Mouse (Mus musculus) CH12.LX (cell line): Measurements from ENCODE around the gene Aurka.

Experiments used
- CTCF ChIP-seq, 2 experiments: IDR thresholded peaks in 1 of 2; conservative IDR thresholded peaks in 1 of 2; 2 replicates each; pipeline ENCODE4 v1.5.1; 2011 to 2012; ENCODE audit warnings: low read depth in 2 of 2, low read length in 2 of 2, improper control_type of control experiment in 1 of 2, inconsistent platforms in 1 of 2, mild to moderate bottlenecking in 1 of 2, moderate library complexity in 1 of 2
- KAT2A ChIP-seq: IDR thresholded peaks from 2 replicates; pipeline ENCODE4 v1.6.1; 2012; ENCODE audit warnings: low read length, improper control_type of control experiment, inconsistent platforms; ENCODE audit not compliant: insufficient replicate concordance
- MAFK ChIP-seq: IDR thresholded peaks from 2 replicates; pipeline ENCODE4 v1.6.1; 2011; ENCODE audit warnings: low read length, improper control_type of control experiment; ENCODE audit not compliant: insufficient replicate concordance
- SIN3A ChIP-seq: IDR thresholded peaks from 2 replicates; pipeline ENCODE4 v1.6.1; 2012; ENCODE audit warnings: low read length, improper control_type of control experiment, inconsistent platforms
- USF2 ChIP-seq: conservative IDR thresholded peaks from 2 replicates; pipeline ENCODE4 v1.6.1; 2011; ENCODE audit warnings: low read depth, low read length, improper control_type of control experiment

DNA sequence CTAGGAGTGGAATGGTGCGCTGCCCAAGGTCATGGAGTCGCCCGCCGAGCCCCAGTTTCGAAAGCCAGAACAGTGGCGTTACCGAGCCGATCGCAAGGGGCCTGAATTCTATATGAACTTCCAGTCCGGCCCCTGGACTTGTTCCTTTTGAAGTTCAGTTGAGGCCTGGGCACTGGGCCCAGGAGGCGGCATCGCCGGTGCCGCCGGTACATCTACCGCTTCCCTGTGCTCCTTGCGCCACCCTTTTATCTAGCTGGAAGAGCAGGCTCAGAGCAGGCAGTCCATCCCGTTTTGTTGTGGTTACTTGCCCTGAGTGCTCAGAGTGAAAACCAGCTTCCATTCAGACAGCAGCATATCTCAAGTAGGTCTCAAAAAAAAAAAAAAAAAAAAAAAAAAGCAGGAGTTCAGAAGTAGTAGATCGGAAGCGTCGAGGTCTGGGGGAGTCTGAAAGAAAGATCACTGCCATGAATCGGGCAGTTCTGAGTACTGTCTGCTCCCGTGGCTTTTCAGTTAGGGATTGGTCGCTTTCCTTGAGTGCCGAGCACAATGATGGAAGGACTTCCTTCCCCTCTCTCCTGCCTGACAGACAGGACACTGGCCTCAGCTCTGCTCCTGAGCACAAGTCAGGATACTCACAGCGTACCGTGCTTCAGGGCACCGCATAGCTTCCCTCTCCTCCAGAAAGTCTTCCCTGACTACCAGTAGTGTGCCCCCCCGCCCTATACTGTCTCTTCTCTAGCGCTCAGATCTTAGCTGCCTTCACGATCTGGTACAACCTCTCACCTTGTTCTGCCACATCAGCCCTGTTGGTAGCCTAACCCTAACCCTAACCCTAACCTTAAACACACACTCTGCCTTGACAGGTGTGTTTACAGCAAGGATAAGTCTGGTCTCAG lies 24.1 kb downstream of the Aurka start:
- TF ChIP-seq CTCF (conservative IDR thresholded peaks at IDR 0.05 in 1 of 2, IDR thresholded peaks at IDR 0.05 in 1 of 2; ENCODE audit: low read depth in 2 of 2, low read length in 2 of 2) (no peak), USF2 (no peak), SIN3A (no peak), KAT2A (no peak), MAFK (no peak)
